Mouse (Mus musculus): ENCODE results near the gene Dip2a. TPM values are rescaled to one million over a fixed set of nuclear protein-coding genes. Genes with fewer than 3 reads are reported as not detected.

Dip2a gene
- polyA plus RNA-seq, 1 experiment = 12.5 TPM

DNA sequence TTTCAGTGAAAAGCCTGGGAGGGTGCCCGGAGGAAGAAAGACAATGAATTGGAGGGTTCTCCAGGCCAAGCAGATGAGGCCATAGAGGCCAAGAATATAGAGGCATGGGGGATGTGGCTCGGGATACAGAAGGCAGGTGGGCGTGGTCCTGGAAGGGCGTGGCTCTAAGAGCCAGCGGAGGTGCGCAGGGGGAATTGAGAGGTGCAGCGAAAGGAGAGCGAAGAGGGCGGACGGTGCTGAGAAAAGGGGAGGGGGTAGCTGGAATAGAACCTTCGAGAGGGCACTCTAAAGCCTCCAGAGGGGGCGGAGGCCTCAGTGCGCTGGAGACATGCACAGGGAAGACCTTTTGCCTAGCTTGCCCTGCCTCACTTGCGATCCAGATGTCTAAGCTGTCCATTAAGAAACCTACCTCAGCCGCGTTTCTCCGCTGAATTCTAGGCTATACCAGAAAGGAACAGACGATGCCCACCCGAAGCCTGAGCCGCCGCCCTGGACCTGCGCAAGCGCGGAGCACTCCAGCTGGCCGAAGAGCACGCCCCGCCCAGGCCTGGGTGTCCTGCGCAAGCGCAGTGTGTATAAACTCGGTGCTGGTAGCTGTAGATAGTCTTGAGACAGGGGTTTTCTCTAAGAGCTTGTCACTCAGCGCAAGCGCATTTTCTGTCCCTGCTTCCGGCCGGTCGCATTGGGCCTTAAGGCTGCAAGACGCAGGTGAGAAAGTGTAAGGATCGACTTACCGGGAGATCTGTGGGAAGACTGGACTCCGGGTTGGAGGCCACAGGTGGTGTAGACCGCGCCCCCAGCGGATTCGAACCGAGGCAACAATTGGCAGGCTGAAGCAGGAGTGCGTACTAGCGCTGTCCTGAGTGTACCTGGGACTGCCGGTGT is 107.5 kb downstream of the Dip2a start, which contains the start of gene Prmt2:
TSS of gene Prmt2 (minus strand) at position 525 of the 885 bp plus-strand sequence.
- no peaks in the 10 kb centered on the region for H3K9me3 ChIP-seq (replicated peaks; ENCODE audit: control insufficient read depth, insufficient read depth, low read length, poor library complexity, severe bottlenecking)
- peak within 1 kb of the TSS; percentile 31; the same call in 1 of the 2 replicates for H3K27ac ChIP-seq (ENCODE audit: insufficient read depth, low read length)
- peak within 1 kb of the TSS; percentile 76 for H3K4me3 ChIP-seq (ENCODE audit: low read depth, low read length)
- H3K9ac ChIP-seq (ENCODE audit: low read depth, poor library complexity, severe bottlenecking) = peak within 1 kb of the TSS; percentile 35; the same call in 1 of the 2 replicates
- no peaks in the 10 kb centered on the region for H3K4me1 ChIP-seq (ENCODE audit: control insufficient read depth, insufficient read depth, low read length)
- H3K36me3 ChIP-seq (ENCODE audit: control insufficient read depth, insufficient read depth, low read length, poor library complexity, severe bottlenecking) = no peaks in the 10 kb centered on the region; the same call in 1 of the 2 replicates
- peak; percentile 13 for TF ChIP-seq POLR2A (IDR thresholded peaks at IDR 0.05; ENCODE audit: insufficient read depth, low read length)
- TF ChIP-seq EP300 (IDR thresholded peaks at IDR 0.05; ENCODE audit: insufficient read depth, low read depth, low read length) = no peak
- H3K27me3 ChIP-seq (ENCODE audit: control insufficient read depth, insufficient read depth, low read length, poor library complexity, severe bottlenecking) = no peaks in the 10 kb centered on the region

DNA sequence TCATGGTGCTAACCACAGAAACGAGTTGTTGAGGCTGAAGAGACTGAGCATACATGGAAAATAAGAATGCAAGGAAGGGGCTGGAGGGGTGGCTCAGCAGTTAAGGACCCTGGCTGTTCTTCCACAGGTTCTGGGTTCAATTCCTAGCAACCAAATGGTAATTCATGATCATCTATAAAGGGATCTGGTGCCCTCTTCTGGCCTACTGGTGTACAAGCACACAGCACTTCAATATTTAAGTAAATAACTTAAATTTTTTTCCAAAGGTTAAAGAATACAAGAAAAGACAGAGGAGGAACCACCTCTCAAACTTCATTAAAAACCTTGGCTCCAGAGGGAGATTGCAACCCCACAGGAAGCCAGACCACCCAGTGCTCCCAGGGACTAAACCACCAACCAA is 115.5 kb downstream of the Dip2a start:
- Histone ChIP-seq H3K36me3 (ENCODE audit: control insufficient read depth, insufficient read depth, low read length, poor library complexity, severe bottlenecking) (no peaks in the 10 kb centered on the region), H3K4me1 (ENCODE audit: control insufficient read depth, insufficient read depth, low read length) (no peaks in the 10 kb centered on the region), H3K9me3 (replicated peaks; ENCODE audit: control insufficient read depth, insufficient read depth, low read length, poor library complexity, severe bottlenecking) (no peaks in the 10 kb centered on the region), H3K27me3 (ENCODE audit: control insufficient read depth, insufficient read depth, low read length, poor library complexity, severe bottlenecking) (no peaks in the 10 kb centered on the region), H3K4me3 (ENCODE audit: low read depth, low read length) (no peak overlapping the region), H3K27ac (ENCODE audit: insufficient read depth, low read length) (no peak overlapping the region), H3K9ac (ENCODE audit: low read depth, poor library complexity, severe bottlenecking) (no peak overlapping the region)
- TF ChIP-seq EP300 (IDR thresholded peaks at IDR 0.05; ENCODE audit: insufficient read depth, low read depth, low read length) (no peak), POLR2A (IDR thresholded peaks at IDR 0.05; ENCODE audit: insufficient read depth, low read length) (no peak), CTCF (IDR thresholded peaks at IDR 0.05; ENCODE audit: low read depth, low read length) (no peak)

DNA sequence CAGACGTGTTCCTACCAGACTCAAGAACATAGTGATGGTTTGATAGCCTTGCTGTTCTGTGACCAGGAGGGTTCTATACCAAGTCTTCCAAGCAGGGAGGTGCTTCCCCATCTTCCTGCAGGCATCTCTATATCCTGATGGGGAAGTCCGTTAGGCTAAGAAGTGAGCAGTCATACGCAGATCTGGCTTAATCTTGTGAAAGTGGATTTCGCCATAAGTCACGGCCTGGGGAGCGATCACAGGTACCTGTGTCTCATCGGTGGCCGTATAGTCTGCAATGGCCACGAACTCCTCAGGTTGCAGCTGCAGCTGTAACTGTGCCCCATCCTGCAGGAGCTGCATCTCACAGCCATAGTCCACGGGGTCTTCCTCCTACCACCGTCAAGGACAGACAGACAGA is 119.1 kb downstream of the Dip2a start:
- H3K36me3 ChIP-seq (ENCODE audit: control insufficient read depth, insufficient read depth, low read length, poor library complexity, severe bottlenecking) = no peaks in the 10 kb centered on the region
- no peak for TF ChIP-seq CTCF (IDR thresholded peaks at IDR 0.05; ENCODE audit: low read depth, low read length)
- TF ChIP-seq EP300 (IDR thresholded peaks at IDR 0.05; ENCODE audit: insufficient read depth, low read depth, low read length) = no peak
- no peak for TF ChIP-seq POLR2A (IDR thresholded peaks at IDR 0.05; ENCODE audit: insufficient read depth, low read length)

DNA sequence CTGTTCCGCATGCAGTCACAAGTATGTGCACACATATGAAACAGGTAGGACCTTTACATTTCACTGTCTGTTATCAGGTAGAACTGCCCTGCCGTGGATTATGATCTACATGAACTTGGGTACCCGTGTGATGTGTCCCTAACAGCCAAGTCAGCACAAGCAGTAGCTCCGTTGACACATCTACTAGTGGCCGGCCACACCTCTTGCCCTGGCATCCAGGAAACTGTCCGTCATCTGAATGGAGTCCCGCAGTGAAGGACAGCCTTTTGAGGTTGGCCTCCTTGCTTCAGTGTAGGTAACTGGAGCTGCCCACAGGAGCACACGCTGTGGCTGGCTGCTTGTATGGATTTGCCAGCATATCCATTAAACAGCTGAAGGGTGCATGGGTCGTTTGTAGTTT is 126.9 kb downstream of the Dip2a start:
- no peaks in the 10 kb centered on the region for H3K27me3 ChIP-seq (ENCODE audit: control insufficient read depth, insufficient read depth, low read length, poor library complexity, severe bottlenecking)
- peaks cover 11% of the 10 kb centered on the region; the same call in 1 of the 2 replicates for H3K9me3 ChIP-seq (replicated peaks; ENCODE audit: control insufficient read depth, insufficient read depth, low read length, poor library complexity, severe bottlenecking)
- TF ChIP-seq EP300 (IDR thresholded peaks at IDR 0.05; ENCODE audit: insufficient read depth, low read depth, low read length) (no peak), CTCF (IDR thresholded peaks at IDR 0.05; ENCODE audit: low read depth, low read length) (no peak), POLR2A (IDR thresholded peaks at IDR 0.05; ENCODE audit: insufficient read depth, low read length) (no peak)
- no peaks in the 10 kb centered on the region for H3K36me3 ChIP-seq (ENCODE audit: control insufficient read depth, insufficient read depth, low read length, poor library complexity, severe bottlenecking)
- no peak overlapping the region for H3K4me3 ChIP-seq (ENCODE audit: low read depth, low read length)
- no peak overlapping the region for H3K9ac ChIP-seq (ENCODE audit: low read depth, poor library complexity, severe bottlenecking)
- H3K27ac ChIP-seq (ENCODE audit: insufficient read depth, low read length) = no peak overlapping the region
- H3K4me1 ChIP-seq (ENCODE audit: control insufficient read depth, insufficient read depth, low read length) = no peaks in the 10 kb centered on the region

More for the DNA sequence above, 119.1 kb downstream of the Dip2a start:
- Histone ChIP-seq H3K9ac (ENCODE audit: low read depth, poor library complexity, severe bottlenecking) (no peak overlapping the region), H3K4me1 (ENCODE audit: control insufficient read depth, insufficient read depth, low read length) (no peaks in the 10 kb centered on the region), H3K4me3 (ENCODE audit: low read depth, low read length) (no peak overlapping the region), H3K27me3 (ENCODE audit: control insufficient read depth, insufficient read depth, low read length, poor library complexity, severe bottlenecking) (no peaks in the 10 kb centered on the region), H3K9me3 (replicated peaks; ENCODE audit: control insufficient read depth, insufficient read depth, low read length, poor library complexity, severe bottlenecking) (no peaks in the 10 kb centered on the region), H3K27ac (ENCODE audit: insufficient read depth, low read length) (no peak overlapping the region)

DNA sequence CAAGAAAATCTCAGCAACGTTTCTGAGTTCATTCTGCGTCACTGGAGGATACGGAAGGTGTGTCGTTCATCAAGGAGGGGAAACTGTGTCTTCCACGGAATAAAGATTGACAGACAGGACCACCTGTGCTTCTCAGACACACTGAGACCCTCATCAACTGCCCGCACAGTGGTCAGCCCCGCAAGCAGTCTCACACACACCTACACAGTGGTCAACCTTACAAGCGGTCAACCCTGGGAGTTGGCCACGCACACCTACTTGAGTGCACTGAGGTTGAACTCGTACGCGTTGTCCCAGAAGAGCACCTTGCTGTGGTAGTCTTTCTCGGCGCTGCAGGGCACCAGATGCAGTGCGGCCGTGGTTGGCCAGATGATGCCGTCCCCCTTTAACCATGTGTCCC is 128.0 kb downstream of the Dip2a start:
- no peak overlapping the region for H3K9ac ChIP-seq (ENCODE audit: low read depth, poor library complexity, severe bottlenecking)
- peaks cover 11% of the 10 kb centered on the region; the same call in 1 of the 2 replicates for H3K9me3 ChIP-seq (replicated peaks; ENCODE audit: control insufficient read depth, insufficient read depth, low read length, poor library complexity, severe bottlenecking)
- H3K27ac ChIP-seq (ENCODE audit: insufficient read depth, low read length) = no peak overlapping the region
- H3K4me3 ChIP-seq (ENCODE audit: low read depth, low read length) = no peak overlapping the region
- H3K27me3 ChIP-seq (ENCODE audit: control insufficient read depth, insufficient read depth, low read length, poor library complexity, severe bottlenecking) = no peaks in the 10 kb centered on the region
- H3K4me1 ChIP-seq (ENCODE audit: control insufficient read depth, insufficient read depth, low read length) = no peaks in the 10 kb centered on the region
- TF ChIP-seq CTCF (IDR thresholded peaks at IDR 0.05; ENCODE audit: low read depth, low read length) (no peak), EP300 (IDR thresholded peaks at IDR 0.05; ENCODE audit: insufficient read depth, low read depth, low read length) (no peak), POLR2A (IDR thresholded peaks at IDR 0.05; ENCODE audit: insufficient read depth, low read length) (no peak)
- H3K36me3 ChIP-seq (ENCODE audit: control insufficient read depth, insufficient read depth, low read length, poor library complexity, severe bottlenecking) = no peaks in the 10 kb centered on the region

DNA sequence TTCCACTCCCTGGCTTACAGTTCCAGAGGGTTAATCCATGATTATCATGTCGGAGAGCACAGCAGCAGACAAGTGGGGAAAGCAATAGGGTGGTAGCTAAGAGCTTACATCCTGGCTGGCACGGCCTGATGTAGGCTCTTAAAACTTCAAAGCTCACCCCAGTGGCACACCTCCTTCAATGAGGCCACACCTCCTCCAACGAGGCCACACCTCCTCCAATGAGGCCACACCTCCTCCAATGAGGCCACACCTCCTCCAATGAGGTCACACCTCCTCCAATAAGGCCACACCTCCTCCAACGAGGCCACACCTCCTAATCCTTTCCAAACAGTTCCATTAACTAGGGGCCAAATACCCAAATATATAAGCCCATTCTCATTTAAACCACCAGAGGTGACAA is 130.9 kb downstream of the Dip2a start:
- Histone ChIP-seq H3K36me3 (ENCODE audit: control insufficient read depth, insufficient read depth, low read length, poor library complexity, severe bottlenecking) (no peaks in the 10 kb centered on the region), H3K27me3 (ENCODE audit: control insufficient read depth, insufficient read depth, low read length, poor library complexity, severe bottlenecking) (no peaks in the 10 kb centered on the region), H3K4me3 (ENCODE audit: low read depth, low read length) (no peak overlapping the region), H3K9me3 (replicated peaks; ENCODE audit: control insufficient read depth, insufficient read depth, low read length, poor library complexity, severe bottlenecking) (peaks cover 11% of the 10 kb centered on the region; the same call in 1 of the 2 replicates), H3K27ac (ENCODE audit: insufficient read depth, low read length) (no peak overlapping the region), H3K9ac (ENCODE audit: low read depth, poor library complexity, severe bottlenecking) (no peak overlapping the region), H3K4me1 (ENCODE audit: control insufficient read depth, insufficient read depth, low read length) (no peaks in the 10 kb centered on the region)
- TF ChIP-seq CTCF (IDR thresholded peaks at IDR 0.05; ENCODE audit: low read depth, low read length) (no peak), POLR2A (IDR thresholded peaks at IDR 0.05; ENCODE audit: insufficient read depth, low read length) (no peak), EP300 (IDR thresholded peaks at IDR 0.05; ENCODE audit: insufficient read depth, low read depth, low read length) (no peak)

All from ES-Bruce4 (cell line).